Mouse (Mus musculus) ovary, postnatal 14 days (tissue): Measurements from ENCODE around the gene Ckap2l.

Experiments used
- DNase-seq: peaks from one replicate; pipeline ENCODE4 v3.0.0; 2022; ENCODE audit warnings: low spot score

The Ckap2l gene

GRCm38 (mm10) chr2:129234731-129235130 lies 62.3 kb downstream of the Ckap2l start:
- no peak for DNase-seq

- DNase-seq = no peak
Measured at GRCm38 (mm10) chr2:129233803-129234477, 63.1 kb downstream of the Ckap2l start.

- no peak for DNase-seq
Measured at GRCm38 (mm10) chr2:129233218-129233617, 63.8 kb downstream of the Ckap2l start.

DNA sequence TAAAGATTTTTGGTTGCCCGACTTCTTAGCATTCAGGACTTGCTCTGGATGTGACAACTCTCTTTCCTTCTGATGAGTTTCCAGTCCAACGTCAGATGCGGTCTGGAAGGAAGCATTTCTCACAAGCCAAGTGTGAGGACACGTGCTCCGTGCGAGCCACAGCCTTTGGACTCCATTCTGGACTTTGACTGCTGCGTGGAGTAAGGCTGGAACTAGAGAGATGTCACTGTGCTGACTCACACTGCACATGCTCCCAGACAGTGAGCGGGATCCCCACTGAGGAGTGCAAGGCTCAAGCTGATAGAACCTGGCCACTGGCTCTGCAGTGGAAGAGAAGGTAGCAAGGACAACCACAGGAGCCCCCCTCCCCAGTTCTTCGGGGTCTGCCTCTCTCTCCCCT lies 64.5 kb downstream of the Ckap2l start:
- no peak for DNase-seq

- DNase-seq = no peak
Measured at GRCm38 (mm10) chr2:129232023-129232422, 65.0 kb downstream of the Ckap2l start.

GRCm38 (mm10) chr2:129229316-129229715 lies 67.7 kb downstream of the Ckap2l start:
- no peak for DNase-seq

DNA sequence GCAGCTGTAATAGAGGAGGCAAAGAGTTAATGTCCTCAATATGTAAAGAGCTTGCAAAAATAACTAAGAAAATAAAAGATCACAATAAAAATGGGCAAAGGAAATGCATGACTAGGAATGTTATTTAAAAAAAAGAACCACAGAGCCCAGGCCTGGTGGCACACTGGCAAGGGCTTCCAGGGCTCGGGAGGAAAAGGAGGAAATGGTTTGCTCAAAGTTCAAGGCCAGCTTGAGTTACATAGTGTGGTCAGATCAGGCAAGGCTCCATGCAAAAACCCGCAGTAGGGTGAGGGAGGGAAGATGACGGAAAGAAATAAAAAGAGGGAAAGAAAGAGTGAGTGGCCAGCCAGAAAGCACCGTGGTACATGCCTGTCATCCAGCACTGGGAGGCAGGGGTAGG lies 68.4 kb downstream of the Ckap2l start:
- DNase-seq = no peak

- no peak for DNase-seq
Measured at GRCm38 (mm10) chr2:129227709-129228108, 69.3 kb downstream of the Ckap2l start.

DNA sequence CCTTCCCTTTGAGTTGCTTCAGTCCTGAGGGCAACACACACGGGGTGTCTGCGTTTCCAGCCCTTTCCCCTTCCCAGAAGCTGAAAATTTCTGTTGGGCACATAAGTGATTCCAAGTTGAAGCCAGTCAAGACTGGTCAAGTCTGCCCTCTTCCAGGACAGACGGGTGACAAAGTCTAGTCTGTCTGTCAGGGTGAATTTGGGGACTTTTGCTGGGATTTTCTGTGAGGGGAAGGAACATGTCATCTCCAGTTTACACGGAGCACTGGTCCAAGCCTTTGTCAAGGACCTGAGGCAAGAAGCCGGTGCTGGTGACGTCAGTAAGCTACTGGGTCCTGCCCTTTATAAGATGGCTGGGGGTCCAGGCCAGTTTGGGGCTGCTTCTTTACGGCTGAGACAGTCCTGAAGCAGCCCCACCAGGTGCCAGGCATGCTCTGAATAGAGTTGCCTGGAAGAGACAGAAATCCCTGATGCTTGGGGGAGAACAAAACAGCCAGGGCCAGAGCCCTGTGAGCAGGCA lies 69.9 kb downstream of the Ckap2l start:
- no peak for DNase-seq

GRCm38 (mm10) chr2:129226296-129226851 lies 70.6 kb downstream of the Ckap2l start:
- DNase-seq = no peak

GRCm38 (mm10) chr2:129225251-129225819 lies 71.7 kb downstream of the Ckap2l start:
- no peak for DNase-seq

GRCm38 (mm10) chr2:129224178-129224577 lies 72.8 kb downstream of the Ckap2l start:
- DNase-seq = no peak

- no peak for DNase-seq
Measured at GRCm38 (mm10) chr2:129221097-129221632, 75.8 kb downstream of the Ckap2l start.

GRCm38 (mm10) chr2:129218537-129219105 lies 78.4 kb downstream of the Ckap2l start:
- DNase-seq = no peak
